Mouse (Mus musculus) megakaryocyte, embryonic 14.5 days (primary cell): Measurements from ENCODE around the gene Pik3c2b.

ENCODE experiments used
- FLI1 ChIP-seq: IDR thresholded peaks from 2 replicates; pipeline ENCODE4 v1.6.1; 2012; ENCODE audit warnings: low read length, inconsistent platforms, mixed read lengths
- GATA1 ChIP-seq: IDR thresholded peaks from 3 replicates; pipeline ENCODE4 v1.6.1; 2012; ENCODE audit warnings: mixed read lengths, low read length, inconsistent platforms, borderline replicate concordance

DNA sequence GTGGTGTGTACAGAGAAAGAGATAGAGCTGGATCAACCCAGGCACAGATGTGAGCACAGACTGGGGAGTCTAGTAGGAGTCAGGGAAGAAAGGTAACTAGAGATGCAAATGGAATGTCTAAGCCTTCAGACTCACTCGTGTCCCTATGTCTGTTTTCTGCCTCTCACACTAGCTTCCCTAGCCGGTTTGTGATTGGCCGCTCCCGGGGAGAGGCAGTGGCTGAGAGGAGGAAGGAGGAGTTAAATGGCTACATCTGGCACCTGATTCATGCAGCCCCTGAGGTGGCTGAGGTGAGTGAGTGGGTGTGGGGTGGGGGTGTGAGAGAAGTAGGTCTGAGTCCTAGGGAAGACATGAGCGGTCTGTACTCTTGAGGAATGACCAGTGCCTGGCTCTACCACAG lies 56.6 kb downstream of the Pik3c2b start:
- TF ChIP-seq GATA1 (no peak), FLI1 (no peak)
